Mouse (Mus musculus): ENCODE measurements around the gene Gprc5b.

DNA sequence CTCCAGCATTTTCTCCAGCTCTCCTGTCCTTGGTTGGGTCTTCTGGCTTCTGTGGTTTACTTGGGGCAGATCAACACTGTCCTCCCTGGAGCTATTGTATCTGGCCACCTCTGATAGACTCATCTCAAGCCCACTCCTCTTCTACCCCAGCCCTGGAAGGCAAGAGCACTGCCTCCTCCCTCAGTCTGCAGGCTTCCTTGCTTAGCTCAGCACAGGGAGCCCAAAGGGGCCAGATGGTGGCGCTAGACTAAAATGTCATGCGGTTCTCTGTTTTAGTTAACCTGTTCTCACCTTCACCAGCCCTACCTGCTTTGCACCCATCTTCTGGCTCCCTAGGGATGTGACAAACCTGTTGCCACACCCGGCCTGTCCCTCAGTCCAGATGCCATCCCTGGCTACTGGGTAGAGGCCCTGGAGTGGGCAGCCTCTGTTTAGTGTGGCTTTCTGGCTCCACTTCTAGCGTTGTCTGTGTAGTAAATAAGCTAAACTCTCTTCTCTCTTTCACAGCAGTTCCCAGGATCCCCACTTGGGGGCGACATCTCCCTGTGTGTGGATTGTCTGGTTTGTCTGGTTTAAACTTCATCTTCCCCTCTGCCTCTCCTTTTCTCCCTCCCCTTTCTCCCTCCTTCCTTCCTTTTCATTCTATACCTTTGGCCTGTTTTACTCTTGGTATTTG, 16.0 kb upstream of the Gprc5b start:
- TF ChIP-seq CTCF (IDR thresholded peaks at IDR 0.05; ENCODE audit: low read depth, low read length) (peak; percentile 59; the same call in 1 of the 2 replicates), POLR2A (IDR thresholded peaks at IDR 0.05; ENCODE audit: extremely low read depth, insufficient read depth, low read length) (no peak)

Measured in liver, adult 2 months (tissue).